Mouse (Mus musculus): ENCODE measurements around the gene Baiap2l2.
A peak's percentile ranks its signal among the peaks of the same experiment; 100 is the strongest.

The Baiap2l2 gene

DNA sequence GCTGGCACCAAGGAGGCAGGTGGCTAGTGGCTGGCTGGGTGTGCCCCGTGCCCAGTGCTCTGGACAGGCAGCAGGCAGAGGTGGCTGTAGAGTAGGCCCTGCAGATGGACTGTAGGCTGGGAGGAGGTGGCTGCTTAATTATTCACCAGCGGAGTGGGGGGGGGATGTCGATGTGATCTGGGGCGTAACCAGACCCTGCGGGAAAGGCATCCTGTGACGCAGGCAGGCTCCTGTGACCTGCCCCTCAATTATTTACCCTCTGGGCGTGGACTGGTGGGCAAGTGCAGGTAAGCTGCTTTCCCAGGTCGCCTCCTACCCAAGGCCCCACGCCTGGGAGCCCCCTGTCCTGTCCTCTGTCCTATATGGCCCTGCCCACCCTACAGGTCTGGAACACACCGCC lies at the start of gene Baiap2l2:
Gene Baiap2l2, minus strand, starts transcription at position 139 of the 400 bp plus-strand sequence.
- no peak for DNase-seq

DNA sequence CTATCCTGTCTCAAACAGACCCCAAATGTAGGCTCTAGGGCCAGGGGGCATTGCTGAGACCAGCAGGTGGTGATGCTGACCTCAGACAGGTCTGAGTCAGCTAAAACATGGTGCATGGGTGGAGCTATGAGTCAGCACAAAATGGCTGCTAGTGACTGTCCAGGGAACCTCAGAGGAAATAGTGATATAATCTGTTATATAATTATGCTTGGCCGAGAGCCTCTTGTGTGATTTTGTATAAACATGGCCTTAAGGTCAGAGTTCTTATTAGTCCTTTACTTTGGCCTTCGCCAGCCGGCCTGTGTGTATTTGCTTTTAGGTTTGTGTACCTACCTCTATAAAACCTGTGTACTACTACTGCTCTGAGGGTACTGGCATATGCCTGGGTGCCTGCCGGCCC lies 48.1 kb upstream of the Baiap2l2 start:
- no peak for DNase-seq

DNA sequence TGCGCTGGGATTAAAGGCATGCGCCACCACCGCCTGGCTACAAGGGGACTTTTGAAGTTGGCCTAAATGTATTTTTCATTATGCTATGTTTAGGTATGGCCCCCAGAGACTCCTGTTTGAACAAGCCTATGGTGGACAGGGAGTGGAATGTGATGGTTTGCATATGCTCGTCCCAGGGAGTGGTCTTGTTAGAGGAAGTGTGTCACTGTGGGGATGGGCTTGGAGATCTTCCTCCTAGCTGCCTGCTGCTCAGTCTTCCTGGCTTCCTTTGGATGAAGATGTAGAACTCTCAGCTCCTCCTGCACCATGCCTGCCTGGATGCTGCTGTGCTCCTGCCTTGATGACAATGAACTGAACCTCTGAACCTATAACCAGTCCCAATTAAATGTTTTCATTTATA lies 45.2 kb upstream of the Baiap2l2 start:
- DNase-seq, result no peak

DNA sequence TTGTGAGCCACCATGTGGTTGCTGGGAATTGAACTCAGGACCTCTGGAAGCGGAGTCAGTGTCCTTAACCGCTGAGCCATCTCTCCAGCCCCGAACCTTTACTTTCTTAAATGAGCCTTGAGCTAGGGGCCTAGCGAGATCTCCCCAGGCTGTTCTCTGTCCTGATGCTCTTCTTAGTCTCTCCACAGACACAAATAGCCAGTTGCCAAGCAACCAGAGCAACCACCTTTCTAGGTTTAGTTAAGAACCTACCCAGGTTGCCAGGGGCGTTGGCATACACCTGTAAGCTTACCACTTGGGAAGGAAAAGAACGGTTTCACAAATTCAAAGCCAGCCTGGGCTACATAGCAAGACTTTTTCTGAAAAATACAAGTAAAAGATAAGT lies 44.6 kb upstream of the Baiap2l2 start:
- DNase-seq, result no peak

DNA sequence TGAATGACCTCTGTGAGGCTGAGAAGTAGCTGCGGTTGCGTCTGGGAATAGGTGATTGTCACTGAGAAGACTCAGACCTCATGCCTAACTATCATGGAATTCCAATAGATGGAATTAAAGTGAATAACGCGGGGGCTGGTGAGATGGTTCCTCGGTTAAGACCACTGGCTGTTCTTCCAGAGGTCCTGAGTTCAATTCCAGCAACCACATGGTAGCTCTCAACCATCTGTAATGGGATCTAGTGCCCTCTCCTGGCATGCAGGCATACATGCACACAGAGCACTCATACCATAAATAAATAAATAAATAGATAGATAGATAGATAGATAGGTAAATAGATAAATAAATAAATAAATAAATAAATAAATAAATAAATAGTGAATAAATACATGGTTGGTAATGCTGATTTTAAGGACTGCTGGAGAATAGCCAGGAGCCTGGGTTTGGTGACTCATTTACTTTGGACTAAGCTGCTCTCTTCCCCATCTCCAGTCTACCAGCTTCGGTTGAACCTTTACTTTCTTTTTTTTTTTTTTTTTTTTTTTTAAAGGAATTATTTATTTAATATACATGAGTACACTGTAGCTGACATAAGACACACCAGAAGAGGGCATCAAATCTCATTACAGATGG lies 44.1 kb upstream of the Baiap2l2 start:
- DNase-seq, result no peak

DNA sequence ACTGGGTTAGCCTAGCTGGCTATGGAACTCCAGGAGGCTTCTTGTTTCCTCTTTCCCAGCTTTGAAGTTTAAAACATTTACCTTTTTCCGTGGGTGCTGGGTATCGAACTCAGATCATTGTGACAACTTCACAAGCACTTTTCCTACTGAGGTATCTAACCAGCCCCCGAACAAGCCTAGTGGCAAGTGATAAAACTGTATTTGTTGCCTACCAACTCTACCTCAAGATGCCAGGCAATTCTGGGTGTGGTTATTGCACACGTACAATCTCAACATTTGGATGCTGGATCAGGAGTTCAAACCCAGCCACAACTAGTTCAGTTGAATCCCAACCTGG lies 43.6 kb upstream of the Baiap2l2 start:
- no peak for DNase-seq

DNA sequence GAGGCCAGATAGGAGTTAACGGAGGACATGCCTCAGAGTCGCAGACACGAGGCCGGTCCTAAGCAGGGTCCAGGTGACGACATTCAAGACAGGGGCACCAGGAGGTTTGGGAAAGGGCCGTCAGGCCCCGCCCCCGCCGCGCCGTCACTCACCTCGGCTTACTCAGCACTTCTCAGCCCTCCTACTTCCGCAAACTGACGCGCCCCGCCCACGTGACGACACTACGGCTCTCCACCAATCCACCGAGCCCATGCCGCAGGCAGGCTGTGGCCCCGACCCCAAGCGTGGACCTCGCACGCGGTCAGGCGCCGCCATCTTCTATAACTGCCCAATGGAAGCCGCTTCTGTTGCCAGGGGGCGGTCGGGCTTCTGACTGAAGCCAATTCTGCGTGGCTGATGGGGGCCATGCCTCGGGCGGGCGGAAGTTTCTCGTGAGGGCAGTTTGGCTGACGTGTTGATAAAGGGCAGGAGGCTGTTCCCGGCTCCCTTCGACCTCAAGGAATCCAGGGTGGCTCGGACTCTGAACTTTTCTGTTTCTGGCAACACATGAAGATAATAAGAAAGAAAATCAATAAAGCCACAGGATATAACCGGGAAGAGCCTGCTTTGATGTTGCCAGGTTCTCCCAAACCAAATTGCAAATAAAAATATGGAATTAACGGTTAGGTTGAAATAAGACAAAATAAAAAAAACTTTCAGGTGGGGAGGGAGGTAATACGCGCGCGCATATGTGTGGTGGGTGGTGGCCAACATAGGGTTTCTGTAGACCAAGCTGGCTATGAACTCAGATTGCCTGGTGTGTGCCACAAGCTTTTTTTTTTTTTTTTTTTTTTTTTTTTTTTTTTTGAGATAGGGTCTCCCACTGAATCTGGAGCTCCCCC lies 43.0 kb upstream of the Baiap2l2 start, which contains the start of gene Pla2g6:
Gene Pla2g6, minus strand, starts transcription at position 333 of the 881 bp plus-strand sequence.
- peak; percentile 95 to 98 for DNase-seq

DNA sequence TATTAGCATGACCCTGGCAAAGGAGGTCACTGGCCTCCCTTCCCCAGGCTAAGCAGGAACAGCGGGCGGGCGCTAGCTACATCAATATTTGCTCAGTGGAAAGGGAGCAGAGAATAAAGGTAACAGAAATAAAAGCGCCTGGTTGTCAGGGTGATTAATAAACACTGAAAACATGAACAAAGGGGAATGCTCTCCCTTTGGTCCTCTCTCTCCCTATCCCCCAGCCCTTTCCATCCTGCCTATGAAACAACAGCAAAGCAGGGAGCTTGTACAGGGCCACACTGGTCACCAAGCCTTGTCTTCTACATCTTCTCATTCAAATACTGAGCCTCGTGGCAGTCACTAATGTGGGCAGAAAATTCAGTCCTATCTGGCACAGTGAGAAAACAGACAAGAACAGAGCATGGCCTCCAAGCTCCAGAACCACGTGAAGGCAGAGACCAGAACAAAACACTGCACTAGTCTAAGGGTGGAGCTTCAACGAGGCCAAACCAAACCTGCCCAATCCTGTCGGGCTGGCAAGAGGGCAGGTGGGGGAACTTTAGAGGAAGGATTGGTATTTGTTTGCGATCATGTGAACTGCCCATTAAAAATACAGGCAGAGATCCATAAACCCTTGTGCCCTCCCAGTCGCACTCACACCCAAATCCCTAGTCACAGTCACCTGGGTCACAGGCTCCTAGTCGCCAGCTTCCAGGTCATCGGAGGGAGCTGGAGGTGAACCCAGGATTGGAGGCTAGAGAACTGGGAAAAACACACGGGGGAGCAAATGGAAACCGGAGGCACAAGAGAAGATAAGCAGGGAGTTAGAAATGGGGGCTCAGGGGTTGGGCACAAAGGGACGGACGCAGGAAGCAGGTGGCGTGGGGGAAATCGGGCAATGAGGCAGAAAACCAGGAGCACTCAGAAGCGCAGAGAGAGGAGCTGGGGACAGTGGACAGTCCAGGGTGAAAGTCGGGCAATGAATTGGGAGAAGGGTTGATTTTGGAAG lies 41.9 kb upstream of the Baiap2l2 start:
- peak; percentile 28 to 44 for DNase-seq

DNA sequence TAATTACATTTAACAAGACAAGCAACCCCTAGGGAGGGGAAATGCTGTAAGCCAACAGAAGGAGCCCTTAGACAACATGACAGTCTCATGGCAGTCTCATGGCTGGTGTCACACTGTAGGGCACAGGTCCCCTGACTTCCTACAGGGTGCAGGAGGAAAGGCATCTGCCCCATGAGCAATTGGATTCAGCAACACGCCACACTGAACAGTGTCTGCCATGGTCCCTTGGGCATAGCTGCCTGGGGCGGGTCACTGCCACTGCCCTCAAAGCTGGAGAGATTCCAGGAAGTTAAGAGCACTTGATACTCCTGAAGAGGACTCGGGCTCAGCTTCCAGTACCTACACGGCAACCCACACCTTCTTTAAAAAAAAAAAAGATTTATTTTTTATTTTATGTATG lies 40.9 kb upstream of the Baiap2l2 start:
- no peak for DNase-seq

DNA sequence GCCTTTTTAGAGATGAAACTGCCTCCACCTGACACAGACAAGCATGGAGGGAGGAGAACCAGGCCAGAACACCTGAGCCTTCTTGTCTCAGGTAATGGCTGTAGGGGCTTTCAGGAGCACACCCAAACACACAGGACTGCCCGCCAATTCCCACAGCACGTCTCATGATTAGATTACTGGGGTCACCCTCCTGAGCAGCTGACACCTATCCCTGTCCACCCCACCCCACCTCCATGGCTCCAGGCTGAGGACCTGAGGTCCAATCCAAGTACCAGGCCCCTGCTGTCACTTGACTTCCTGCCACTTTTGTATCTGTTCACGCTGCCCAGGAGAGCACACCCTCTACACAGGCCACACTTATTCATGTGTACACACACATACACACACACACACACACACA lies 40.4 kb upstream of the Baiap2l2 start:
- no peak for DNase-seq

DNA sequence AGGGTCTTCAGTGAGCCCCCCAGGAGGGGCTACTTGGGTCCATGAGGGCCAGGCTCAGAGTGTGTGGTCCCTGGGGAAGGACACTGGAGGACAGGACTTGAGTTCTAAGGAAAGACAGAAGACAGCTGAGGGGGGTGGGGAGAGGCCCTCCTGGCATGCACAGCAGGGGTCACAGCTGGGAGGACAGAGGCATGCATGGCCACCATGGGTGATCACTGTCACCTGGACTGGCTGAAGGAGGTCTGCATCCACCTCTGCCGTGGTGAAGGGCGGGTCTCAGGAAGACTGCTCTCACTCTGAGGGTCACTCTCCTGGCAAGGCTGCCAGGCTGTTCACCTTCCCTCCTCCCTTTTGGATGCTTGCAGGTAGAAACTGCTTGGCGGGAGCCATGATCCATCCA lies 39.0 kb upstream of the Baiap2l2 start:
- DNase-seq, result no peak

DNA sequence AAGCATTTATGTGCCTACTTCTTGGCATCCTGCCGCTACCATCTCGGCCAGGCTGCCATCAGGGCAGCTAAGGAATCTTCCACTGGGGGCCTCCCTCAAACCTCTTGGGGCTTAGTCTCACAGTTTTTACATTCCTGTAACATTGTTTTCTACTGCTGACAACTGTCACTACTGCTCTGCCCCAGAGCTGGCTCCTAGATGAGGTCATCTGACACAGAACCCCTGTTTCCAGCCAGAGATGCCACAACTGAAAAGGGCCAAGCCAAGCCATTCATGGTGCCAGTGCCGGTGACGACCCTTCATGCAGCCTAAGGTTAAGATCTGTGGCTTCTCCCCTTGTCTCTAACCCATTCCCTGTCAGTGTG lies 38.4 kb upstream of the Baiap2l2 start:
- no peak for DNase-seq

DNA sequence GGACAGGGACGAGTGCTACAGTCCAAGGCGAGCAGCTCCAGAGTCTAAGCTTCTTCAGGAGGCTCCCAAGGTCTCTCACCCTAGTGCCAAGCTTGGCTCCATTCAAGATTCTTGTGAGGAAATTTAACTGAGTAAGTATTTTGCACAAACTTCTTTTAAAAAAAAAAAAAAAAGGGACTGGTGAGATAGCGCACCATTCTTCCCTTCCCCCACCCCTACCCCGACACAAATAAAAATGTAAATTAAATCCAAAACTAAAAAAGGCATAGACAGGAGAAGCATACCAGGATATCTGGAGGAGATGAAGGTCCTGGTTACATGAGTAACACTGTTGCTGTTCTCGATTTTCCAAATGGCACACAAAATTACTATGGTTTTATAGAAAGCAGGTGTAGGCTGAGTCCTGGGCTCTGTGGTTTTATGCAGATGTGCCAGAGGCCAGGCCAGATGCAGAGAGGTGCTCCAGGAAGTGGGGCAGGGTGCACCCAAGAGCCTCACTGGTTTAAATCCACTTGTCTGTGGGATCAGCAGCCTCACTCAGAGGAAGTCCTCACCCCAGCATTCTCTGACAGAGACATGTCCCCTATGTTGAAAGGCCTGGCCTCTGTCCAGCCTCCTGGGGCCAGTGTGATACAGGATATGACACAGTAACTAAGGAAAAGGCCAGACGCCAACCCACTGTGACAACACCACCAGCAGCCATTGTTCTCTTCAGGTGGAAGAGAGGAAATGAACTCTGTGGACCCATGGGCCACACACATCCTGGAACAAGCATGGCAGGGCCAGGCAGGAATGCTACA lies 37.9 kb upstream of the Baiap2l2 start:
- peak in 1 of 2 experiments; percentile 22 for DNase-seq

DNA sequence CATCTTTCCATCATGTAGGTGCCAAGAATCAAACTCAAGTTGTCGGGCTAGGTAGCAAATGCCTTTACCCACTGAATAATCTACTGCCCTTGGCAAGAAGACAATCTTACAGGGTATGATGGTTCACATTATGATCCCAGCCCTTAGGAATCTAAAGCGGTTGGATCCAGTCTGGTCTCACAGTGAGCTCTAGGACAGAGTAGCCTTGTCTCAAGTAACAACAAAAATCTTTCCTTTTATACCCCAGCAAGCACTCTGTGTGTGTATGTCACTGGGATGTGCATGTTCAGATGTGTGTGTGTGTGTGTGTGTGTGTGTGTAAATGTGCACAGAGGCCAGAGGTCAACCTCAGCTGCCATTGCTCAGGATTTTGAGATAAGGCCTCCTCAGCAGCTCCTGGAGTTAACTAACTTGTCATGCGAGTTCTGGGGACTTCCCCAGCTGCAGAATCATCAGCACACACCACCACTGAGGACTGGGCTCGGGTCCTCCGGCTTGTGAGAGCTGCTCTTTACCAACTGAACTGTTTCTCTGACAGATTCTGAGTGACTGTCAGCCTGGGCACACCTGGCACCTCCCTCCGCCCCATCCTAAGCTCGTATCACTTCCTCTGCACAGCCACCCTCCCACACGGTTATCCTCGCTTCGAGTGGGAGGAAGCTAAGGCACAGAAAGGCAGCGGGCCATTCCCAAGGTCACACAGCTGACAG lies 37.1 kb upstream of the Baiap2l2 start:
- DNase-seq, result no peak

DNA sequence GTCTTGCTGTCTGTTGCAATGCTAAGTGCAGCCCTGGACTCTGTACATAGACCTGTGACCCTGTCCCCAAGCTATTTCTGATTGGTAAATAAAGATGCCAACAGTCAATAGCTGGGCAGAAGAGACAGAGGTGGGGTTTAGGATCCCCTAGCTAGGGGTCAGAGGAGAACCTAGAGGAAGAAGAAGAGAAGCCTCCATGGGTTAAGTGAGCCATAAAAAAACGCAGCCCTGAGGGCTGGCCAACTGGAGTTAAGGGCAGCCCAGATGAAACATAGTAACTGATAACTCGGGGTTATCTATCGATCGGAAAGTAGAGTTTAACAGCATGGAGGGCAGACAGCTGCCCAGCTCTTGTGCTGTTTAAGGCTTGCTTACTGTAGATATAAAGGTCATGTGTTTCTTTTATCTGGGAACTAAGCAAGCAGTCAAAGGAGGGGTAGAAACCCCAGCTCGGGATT lies 36.4 kb upstream of the Baiap2l2 start:
- DNase-seq, result no peak

DNA sequence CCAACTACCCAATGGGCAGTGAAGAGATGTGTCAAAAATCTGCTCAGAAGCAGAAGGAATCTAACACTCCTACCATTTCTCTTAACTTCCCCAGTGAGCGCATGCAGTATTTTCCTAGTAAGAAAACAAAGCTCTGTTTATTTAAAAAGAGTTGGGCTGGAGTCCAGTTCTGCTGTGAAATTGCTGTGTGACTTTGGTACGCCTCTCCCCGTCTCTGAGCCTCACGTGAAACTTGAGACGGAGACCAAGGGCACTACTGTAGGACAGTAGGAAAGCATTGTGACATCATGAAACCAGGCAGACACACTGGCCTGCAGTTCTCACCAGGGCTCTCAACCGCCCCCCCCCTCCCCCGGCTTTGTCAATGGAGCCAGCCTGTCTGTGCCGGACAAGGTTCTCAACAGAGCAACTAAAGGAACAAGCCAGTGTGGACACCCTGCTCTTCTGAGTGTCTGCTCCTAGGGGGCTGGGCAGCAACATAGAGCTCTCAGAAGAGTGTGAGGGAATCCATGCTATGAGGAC lies 28.6 kb upstream of the Baiap2l2 start:
- no peak for DNase-seq

DNA sequence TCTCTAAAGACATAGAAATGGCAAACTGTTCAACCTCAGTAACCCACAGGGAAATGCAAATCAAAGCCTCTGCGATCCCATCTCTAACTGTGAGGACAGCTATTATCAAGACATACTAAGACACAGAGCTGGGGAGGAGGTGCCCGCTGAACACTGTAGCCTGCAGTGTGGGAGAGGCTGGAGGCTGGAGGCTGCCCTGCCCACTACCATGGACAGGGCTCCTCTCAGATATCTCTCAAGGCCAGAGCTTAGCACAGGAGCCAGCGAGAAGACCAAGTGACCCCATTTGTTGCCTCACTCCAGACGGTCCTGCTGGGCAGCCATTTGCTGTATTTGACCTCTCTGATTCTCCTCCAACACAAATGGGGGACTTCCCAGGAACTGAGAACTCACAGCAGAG lies 22.5 kb upstream of the Baiap2l2 start:
- peak in 1 of 2 experiments; percentile 9 for DNase-seq

DNA sequence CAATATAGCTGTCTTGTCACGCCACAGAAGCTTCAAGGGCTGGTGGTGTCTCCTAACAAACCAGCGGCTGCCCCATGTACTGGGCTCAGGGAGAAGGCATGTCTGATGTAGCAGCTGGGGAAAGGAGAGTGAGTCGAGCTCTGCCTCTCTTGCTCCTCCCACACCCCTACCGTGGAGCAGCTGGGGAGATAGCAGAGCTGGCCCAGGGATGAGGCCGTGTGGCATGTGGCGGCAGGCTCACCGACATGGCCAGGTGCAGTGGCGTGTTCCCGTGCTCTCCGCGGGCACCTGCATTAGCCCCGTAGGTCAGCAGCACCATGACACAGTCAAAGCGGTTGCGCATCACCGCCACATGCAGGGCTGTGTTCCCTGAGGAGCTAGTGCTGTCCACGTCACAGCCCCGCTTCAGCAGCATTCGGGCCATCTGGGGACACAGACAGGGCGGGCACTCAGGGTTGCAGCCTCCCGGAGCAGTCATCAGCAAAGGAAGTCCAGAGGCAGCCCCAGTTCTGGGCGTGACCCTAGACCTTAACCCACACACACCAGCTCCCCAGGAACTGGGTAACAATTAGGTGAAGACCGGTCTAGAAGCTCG lies 20.8 kb upstream of the Baiap2l2 start:
- no peak for DNase-seq

DNA sequence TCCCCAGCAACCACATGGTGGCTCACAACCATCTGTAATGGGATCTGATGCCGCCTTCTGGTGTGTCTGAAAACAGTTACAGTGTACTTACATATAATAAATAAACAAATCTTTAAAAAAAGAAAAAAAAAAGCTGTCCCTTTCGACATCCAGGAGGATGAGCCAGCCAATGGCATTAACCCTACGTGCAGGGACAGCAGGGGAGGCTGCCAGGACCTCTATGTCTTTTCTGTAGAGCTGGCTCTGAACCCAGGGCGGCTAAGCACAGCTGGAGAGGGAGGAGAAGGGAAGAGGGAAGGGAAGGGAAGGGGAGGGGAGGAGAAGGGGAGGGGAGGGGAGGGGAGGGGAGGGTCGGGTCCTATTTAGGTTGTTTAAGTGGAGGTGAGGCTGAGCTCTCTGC lies 19.5 kb upstream of the Baiap2l2 start:
- DNase-seq, result no peak

DNA sequence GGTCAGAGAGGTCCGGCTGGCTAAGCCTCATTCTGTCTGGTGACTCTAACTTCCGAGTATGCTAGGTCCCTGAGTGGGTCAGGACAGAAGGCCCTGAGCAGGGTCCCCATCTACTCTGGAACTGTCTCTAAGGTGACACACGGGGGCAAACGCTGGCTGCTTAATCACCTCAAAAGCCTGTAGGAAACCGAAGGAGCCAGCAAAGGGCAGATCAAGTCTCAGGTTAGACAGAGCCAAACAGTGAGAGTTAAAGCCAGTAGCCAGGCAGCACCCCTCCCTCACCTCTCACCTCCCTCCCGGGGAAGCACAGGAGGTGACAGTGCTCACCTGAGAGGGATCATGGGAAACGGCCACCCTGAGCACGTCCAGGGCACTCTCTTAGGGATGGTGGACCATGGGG lies 18.4 kb upstream of the Baiap2l2 start:
- DNase-seq, result no peak

DNA sequence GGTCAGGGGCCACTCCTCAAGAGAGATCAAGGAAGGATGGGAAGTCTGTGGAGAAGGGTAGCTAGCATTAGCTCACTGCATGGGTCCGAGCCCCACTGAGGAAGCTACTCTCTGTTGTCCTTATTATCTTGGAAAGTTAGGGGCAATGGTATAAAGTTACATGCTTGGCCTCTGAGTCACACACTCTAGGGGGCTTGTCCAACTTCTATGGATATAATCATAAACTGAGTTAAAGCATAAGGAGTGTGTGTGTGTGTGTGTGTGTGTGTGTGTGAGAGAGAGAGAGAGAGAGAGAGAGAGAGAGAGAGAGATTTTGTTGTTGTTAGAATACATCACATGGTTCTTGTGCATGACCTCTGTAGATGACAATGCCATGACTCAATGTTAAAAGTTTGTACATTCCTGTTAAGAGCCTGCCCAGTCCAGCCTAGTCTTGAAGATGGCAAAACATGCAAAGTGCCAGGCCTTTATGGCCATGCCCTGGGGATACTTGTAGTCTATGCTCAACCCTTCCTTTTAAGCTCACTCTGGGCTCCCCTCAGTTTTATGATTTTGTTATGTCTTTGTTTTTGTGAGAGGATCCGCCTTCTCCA lies 14.3 kb upstream of the Baiap2l2 start:
- no peak for DNase-seq
